Mouse (Mus musculus): Measurements from ENCODE around the gene Ramp2.

Gene Ramp2

GRCm38 (mm10) chr11:101235429-101235828, 10.4 kb upstream of the Ramp2 start:
- no peak for DNase-seq (ENCODE audit: low read depth, low spot score)

GRCm38 (mm10) chr11:101236782-101237181, 9.0 kb upstream of the Ramp2 start:
- no peak for DNase-seq (ENCODE audit: low read depth, low spot score)

DNA sequence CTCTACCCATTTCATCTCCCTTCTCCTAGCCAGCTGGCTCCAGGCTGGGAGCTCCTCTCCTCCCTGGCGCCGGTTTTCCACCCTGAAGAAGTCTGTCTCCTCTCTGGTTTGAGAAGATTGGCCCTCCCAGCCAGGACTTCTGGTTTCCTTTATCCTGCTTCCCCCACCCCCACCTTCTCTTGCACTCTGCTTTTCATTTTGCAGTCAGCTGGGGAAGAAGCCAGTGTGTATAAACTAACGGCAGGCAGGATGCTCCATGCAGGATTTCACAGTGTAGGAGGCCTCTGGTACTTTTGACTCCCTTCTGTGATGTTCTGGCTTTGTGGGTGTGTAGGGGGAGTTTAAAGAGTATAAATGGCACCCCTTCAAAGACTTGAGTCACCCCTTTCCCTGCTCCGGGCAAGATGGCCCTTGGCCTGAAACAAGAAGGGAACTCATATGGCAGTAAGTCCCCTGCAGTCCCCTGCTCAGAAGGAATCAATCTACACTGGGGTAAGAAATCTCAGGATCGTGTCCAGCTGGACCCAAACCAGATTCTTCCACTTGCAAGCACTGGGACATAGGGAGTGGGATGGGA, 7.7 kb upstream of the Ramp2 start:
- no peak for DNase-seq (ENCODE audit: low read depth, low spot score)

GRCm38 (mm10) chr11:101245071-101245470, 757 bp upstream of the Ramp2 start:
- DNase-seq (ENCODE audit: low read depth, low spot score): no peak

- no peak for DNase-seq (ENCODE audit: low read depth, low spot score)
Measured at GRCm38 (mm10) chr11:101246702-101247012, 829 bp downstream of the Ramp2 start.

DNA sequence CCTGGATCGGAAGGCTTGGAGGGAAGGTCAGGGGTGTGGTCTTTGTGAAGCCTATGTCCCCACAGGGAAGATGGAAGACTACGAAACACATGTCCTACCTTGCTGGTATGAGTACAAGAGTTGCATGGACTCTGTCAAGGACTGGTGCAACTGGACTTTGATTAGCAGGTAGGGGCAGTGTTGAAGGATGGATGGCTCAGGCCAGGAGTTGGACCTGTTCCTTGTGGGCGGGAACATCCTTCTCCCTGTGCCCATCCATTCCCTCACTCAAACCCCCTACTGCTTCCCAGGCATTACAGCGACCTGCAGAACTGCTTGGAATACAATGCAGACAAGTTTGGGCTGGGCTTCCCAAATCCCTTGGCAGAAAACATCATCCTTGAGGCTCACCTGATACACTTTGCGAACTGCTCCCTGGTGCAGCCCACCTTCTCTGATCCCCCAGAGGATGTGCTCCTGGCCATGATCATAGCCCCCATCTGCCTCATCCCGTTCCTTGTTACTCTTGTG, 1.7 kb downstream of the Ramp2 start:
- no peak for DNase-seq (ENCODE audit: low read depth, low spot score)

DNA sequence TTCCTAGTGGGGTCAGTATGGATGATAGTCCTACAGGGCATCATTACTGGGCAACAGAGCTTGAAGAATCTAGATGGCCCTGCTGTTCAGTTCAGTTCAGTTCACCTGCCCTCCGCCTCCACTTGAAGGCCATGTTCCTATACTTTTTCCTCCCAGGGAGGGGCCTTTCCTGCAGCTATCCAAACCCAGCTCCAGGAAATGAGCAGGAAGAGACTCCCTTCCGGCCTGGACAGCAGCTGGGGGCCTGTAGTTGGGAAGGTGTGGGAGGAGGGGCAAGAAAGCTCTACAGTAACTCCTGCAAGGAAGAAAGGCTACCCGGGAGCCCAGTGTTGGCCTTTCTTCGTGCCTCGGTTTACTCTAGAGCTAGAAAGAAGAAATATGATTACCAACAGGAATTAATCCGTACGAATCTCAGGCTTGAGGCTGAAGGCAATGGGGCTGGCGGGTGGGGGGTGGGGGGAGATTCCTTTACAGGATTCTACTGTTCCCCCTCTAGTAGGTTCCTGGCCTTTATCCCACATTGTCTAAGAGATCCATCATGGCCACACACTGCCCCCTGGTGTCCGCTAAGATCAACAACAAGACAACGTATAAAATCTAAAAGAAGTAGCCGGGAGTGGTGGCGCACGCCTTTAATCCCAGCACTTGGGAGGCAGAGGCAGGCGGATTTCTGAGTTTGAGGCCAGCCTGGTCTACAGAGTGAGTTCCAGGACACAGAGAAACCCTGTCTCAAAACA, 2.6 kb downstream of the Ramp2 start:
- no peak for DNase-seq (ENCODE audit: low read depth, low spot score)

DNA sequence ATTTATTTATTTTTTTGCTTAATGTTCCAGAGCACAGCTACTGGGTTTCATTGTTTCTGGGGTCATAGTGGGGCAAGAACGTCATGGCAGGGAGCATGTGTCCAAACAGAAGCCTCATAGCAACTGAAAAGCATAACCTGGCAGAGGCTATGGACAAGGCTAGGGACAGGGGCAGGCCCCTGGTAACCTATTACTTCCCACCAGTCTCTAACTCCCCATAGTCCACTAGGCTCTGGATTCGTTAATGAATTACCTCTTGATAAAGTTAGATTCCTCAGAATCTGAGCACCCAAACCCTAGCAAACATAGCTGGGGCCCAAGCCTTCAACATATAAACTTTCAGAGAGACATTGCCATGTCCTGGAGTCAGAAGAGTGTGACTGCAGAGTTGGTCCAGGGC, 5.2 kb downstream of the Ramp2 start:
- no peak for DNase-seq (ENCODE audit: low read depth, low spot score)

DNA sequence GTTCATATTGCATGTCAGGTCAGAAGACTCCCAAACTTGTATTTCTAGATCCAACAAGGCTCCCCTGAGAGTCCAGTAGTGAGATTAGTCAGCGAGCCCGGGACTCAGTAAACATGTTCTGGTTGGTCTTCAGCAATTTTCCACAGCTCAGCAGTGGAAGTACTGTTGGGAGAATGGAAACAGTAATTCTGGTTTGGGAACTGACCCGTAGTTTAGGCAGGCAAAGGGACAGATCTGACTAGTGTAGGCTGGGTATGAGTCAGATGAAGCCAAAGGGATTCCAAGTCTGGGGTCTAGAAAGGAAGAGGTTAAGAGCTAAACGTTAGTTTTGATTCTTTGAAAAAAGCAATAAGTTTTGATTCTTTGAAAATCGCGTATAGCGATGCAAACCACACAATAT, 7.1 kb downstream of the Ramp2 start:
- DNase-seq (ENCODE audit: low read depth, low spot score): no peak

DNA sequence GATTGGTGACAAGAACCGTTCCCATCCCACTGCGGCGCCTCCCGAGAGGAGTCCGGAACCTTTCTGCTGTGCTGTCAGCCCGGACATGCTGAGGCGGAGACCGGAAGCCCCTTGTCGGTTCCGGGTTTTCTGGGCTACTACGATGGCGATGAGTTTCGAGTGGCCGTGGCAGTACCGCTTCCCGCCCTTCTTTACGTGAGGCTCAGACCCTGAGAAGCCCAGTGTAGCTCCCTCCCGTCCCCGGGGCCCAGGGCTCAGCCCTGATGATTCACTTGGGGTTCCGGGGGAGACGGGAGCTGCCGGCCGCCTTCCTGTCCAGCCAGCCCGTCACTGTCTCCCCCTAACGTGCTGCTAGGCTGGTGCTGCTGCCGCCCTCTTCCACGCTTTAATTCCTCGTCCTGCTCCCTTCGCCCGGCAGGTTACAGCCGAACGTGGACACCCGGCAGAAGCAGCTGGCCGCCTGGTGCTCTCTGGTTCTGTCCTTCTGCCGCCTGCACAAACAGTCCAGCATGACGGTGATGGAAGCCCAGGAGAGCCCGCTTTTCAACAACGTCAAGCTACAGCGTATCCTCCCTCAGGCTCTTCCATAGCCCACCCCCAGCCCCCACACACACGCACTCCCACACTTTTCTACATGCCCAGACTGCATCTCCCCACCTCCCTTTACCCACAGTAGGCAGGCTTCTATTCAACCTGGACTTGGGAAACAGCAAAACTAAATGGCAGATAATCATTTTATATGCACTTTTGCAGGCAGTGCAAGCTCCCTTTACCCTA, 8.0 kb downstream of the Ramp2 start, which contains the start of gene Vps25:
Gene Vps25 (plus strand): TSS at position 95 of the 777 bp plus-strand sequence.
- DNase-seq (ENCODE audit: low read depth, low spot score): peak; percentile 70

DNA sequence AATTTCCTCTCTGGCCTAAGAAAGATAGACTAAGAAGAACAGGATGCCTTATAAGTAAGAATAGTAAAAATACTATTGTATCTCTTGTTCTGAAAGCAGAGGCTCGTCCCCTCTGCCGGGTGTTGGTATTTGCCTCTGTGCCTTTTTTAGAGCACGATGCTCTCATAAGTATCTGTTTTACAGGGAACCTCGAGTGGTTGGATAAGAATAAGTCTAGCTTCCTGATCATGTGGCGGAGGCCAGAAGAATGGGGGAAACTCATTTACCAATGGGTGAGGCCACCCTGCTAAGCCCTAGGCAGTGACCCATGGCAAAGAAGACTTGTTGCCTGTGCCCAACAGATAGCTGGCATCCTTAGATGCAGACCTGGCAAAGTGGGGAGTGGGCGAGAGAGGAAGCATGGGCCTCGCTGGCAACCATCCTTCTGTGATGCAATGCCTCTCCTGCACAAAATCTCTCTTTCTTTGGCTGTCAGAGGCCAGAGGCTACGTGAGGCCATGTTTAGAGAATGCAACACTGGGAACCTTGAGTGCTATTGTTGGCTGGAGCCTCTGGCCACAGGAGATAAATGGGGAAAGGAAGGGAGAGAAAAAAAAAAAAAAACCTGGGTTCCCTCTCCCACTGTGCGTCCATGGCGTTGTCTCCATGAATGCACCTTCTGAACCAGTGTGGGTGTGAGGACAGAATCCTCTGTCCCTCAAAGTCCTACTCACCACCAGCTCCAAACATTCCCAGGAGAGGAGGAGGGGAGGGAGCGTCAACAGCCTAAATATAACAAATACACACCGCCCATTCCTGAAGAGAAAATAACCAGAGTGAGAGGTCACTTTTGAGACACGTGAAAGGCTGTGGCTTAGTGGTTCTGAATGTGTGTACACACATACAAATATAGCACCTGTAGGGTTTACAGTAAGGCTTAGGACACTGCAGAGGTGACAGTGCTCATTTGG, 10.3 kb downstream of the Ramp2 start:
- no peak for DNase-seq (ENCODE audit: low read depth, low spot score)

DNA sequence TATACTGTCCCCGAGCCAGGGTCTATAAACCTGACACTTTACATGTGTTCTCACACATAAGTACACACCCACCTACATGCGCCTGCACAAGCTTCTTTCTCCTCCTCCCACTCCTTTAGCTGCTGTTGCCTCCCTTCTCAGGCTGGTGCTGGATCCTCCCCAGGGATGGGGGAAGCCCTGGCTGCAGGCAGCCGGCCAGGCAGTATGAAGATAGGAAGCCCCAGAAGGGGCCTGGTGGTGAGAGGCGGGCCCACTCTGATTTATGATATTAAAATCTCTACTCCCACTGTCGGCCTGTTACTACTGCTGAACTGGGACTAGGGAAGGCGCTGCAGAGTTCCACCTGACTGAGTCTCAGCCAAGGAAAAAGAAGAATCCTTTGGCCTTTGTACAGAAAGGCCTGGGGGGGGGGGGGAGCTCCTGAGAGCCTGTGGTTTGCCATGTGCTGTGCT, 13.5 kb downstream of the Ramp2 start:
- no peak for DNase-seq (ENCODE audit: low read depth, low spot score)

GRCm38 (mm10) chr11:101259948-101260825, 14.4 kb downstream of the Ramp2 start, which contains the start of gene Wnk4:
Gene Wnk4, plus strand, starts transcription at chr11:101260567.
- no peak for DNase-seq (ENCODE audit: low read depth, low spot score)

- no peak for DNase-seq (ENCODE audit: low read depth, low spot score)
Measured at GRCm38 (mm10) chr11:101260826-101261380, 15.1 kb downstream of the Ramp2 start.

DNA sequence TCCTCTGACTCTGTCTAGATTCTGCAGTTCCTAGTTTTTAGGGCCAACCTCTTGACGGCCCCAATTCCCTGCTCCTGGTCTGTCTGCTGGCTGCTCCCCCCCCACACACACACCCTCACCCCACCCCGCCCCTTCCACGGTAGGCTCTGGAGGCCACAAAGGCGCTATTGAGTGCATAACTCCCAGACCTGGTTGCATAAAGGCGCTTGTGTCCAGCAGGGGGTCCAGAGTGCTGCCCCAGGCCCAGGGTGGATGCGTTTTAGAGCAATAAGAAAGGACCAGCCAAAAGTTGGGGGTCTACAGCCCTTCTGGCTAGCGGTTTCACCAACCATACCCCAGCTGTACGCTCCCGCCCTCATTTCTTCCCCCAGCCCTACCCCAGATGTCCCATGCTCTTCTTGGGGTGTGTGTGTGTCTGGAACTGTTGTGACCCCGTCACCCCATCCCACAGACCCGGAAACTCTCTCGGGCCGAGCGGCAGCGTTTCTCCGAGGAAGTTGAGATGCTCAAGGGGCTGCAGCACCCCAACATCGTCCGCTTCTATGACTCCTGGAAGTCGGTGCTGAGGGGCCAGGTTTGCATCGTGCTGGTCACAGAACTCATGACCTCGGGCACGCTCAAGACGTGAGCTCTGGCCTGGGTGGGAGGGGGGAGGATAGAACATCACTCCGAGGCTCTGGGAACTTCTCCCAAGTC, 16.6 kb downstream of the Ramp2 start:
- DNase-seq (ENCODE audit: low read depth, low spot score): no peak

- DNase-seq (ENCODE audit: low read depth, low spot score): no peak
Measured at GRCm38 (mm10) chr11:101263138-101263988, 17.5 kb downstream of the Ramp2 start.

- no peak for DNase-seq (ENCODE audit: low read depth, low spot score)
Measured at GRCm38 (mm10) chr11:101263989-101264280, 18.1 kb downstream of the Ramp2 start.

- no peak for DNase-seq (ENCODE audit: low read depth, low spot score)
Measured at GRCm38 (mm10) chr11:101264954-101265471, 19.2 kb downstream of the Ramp2 start.
